Mouse (Mus musculus): ENCODE measurements around the gene 6430550D23Rik. TPM values are rescaled to one million over a fixed set of nuclear protein-coding genes. Genes with fewer than 3 reads are reported as not detected.

Gene 6430550D23Rik
- polyA plus RNA-seq, 1 experiment from 2014 or later: 2.4 TPM

- H3K9me3 ChIP-seq (ENCODE audit: control insufficient read depth, low read length): no peaks in the 10 kb centered on the region
- H3K36me3 ChIP-seq (ENCODE audit: control insufficient read depth, insufficient read depth): peaks cover 2% of the 10 kb centered on the region
- H3K4me3 ChIP-seq (replicated peaks; ENCODE audit: low read length): no peak overlapping the region
- H3K9ac ChIP-seq (replicated peaks; ENCODE audit: low read depth, low read length): no peak overlapping the region
- no peak overlapping the region for H3K27ac ChIP-seq (ENCODE audit: low read length)
- H3K4me2 ChIP-seq (ENCODE audit: low read length): no peak overlapping the region
- 94% methylated on average over 4 of the region's 4 CpGs for WGBS
- peaks cover 10% of the 10 kb centered on the region for H3K4me1 ChIP-seq (replicated peaks; ENCODE audit: control insufficient read depth, insufficient read depth, low read length)
- no peak for ATAC-seq
- H3K27me3 ChIP-seq (replicated peaks; ENCODE audit: control insufficient read depth, insufficient read depth, low read length): no peaks in the 10 kb centered on the region
Measured at GRCm38 (mm10) chr2:156005393-156005792, 2.4 kb downstream of the 6430550D23Rik start.

DNA sequence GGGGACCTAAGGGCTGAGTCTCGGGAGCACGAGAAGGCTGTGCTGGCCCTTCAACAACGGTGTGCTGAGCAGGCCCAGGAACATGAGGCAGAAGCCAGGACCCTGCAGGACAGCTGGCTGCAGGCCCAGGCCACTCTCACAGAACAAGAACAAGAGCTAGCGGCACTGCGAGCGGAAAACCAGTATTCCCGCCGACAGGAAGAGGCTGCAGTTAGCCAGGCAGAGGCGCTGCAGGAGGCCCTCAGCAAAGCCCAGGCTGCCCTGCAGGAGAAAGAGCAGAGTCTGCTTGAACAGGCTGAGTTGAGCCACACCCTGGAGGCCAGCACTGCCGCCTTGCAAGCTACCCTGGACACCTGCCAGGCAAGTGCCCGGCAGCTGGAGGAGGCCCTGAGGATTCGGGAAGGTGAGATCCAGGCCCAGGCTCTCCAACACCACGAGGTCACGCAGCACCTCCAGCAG, 15.9 kb downstream of the 6430550D23Rik start:
- 57% methylated on average over 14 of the region's 14 CpGs for WGBS
- Histone ChIP-seq H3K9ac (replicated peaks; ENCODE audit: low read depth, low read length) (no peak overlapping the region), H3K36me3 (ENCODE audit: control insufficient read depth, insufficient read depth) (peaks cover 58% of the 10 kb centered on the region), H3K27ac (ENCODE audit: low read length) (peak overlapping the region; percentile 10; the same call in 1 of the 2 replicates), H3K27me3 (replicated peaks; ENCODE audit: control insufficient read depth, insufficient read depth, low read length) (no peaks in the 10 kb centered on the region), H3K9me3 (ENCODE audit: control insufficient read depth, low read length) (no peaks in the 10 kb centered on the region), H3K4me1 (replicated peaks; ENCODE audit: control insufficient read depth, insufficient read depth, low read length) (no peaks in the 10 kb centered on the region), H3K4me2 (ENCODE audit: low read length) (no peak overlapping the region), H3K4me3 (replicated peaks; ENCODE audit: low read length) (no peak overlapping the region)
- ATAC-seq: no peak

- H3K36me3 ChIP-seq (ENCODE audit: control insufficient read depth, insufficient read depth): peaks cover 59% of the 10 kb centered on the region
- H3K27me3 ChIP-seq (replicated peaks; ENCODE audit: control insufficient read depth, insufficient read depth, low read length): no peaks in the 10 kb centered on the region
- H3K4me1 ChIP-seq (replicated peaks; ENCODE audit: control insufficient read depth, insufficient read depth, low read length): no peaks in the 10 kb centered on the region
- no peak overlapping the region for H3K27ac ChIP-seq (ENCODE audit: low read length)
- WGBS: 93% methylated on average over 10 of the region's 10 CpGs
- H3K4me3 ChIP-seq (replicated peaks; ENCODE audit: low read length): no peak overlapping the region
- no peak overlapping the region for H3K4me2 ChIP-seq (ENCODE audit: low read length)
- no peak for ATAC-seq
- H3K9ac ChIP-seq (replicated peaks; ENCODE audit: low read depth, low read length): no peak overlapping the region
- H3K9me3 ChIP-seq (ENCODE audit: control insufficient read depth, low read length): no peaks in the 10 kb centered on the region
Measured at GRCm38 (mm10) chr2:155991151-155991550, 16.6 kb downstream of the 6430550D23Rik start.

DNA sequence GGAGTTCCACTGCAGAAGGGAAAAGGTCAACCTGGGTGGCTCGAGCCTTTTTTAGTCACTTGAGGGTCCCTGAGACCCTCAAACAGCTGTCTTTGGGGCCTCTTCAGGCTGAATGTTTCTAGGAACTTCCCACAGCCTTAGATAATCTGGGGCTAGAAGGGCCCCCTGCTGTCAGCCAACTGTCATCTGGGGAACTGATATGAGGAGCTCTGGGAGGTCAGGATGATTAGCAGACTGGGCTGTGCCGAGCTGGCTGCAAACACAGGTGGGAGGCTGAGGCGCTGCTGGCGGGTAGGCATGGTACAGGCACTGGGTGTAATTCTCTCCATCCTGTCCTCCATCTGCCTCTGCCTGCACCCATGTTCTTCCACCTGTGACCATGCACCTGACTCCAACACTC, 18.7 kb downstream of the 6430550D23Rik start:
- H3K4me3 ChIP-seq (replicated peaks; ENCODE audit: low read length): no peak overlapping the region
- no peaks in the 10 kb centered on the region for H3K4me1 ChIP-seq (replicated peaks; ENCODE audit: control insufficient read depth, insufficient read depth, low read length)
- no peak overlapping the region for H3K4me2 ChIP-seq (ENCODE audit: low read length)
- no peaks in the 10 kb centered on the region for H3K27me3 ChIP-seq (replicated peaks; ENCODE audit: control insufficient read depth, insufficient read depth, low read length)
- 66% methylated on average over 4 of the region's 4 CpGs for WGBS
- H3K27ac ChIP-seq (ENCODE audit: low read length): no peak overlapping the region
- no peaks in the 10 kb centered on the region for H3K9me3 ChIP-seq (ENCODE audit: control insufficient read depth, low read length)
- ATAC-seq: no peak
- no peak overlapping the region for H3K9ac ChIP-seq (replicated peaks; ENCODE audit: low read depth, low read length)
- H3K36me3 ChIP-seq (ENCODE audit: control insufficient read depth, insufficient read depth): peaks cover 60% of the 10 kb centered on the region

- WGBS: 98% methylated on average over 6 of the region's 6 CpGs
- Histone ChIP-seq H3K9ac (replicated peaks; ENCODE audit: low read depth, low read length) (no peak overlapping the region), H3K36me3 (ENCODE audit: control insufficient read depth, insufficient read depth) (peaks cover 55% of the 10 kb centered on the region), H3K4me2 (ENCODE audit: low read length) (no peak overlapping the region), H3K4me3 (replicated peaks; ENCODE audit: low read length) (no peak overlapping the region), H3K9me3 (ENCODE audit: control insufficient read depth, low read length) (no peaks in the 10 kb centered on the region), H3K4me1 (replicated peaks; ENCODE audit: control insufficient read depth, insufficient read depth, low read length) (no peaks in the 10 kb centered on the region), H3K27me3 (replicated peaks; ENCODE audit: control insufficient read depth, insufficient read depth, low read length) (no peaks in the 10 kb centered on the region), H3K27ac (ENCODE audit: low read length) (no peak overlapping the region)
- no peak for ATAC-seq
Measured at GRCm38 (mm10) chr2:155987131-155987530, 20.6 kb downstream of the 6430550D23Rik start.

DNA sequence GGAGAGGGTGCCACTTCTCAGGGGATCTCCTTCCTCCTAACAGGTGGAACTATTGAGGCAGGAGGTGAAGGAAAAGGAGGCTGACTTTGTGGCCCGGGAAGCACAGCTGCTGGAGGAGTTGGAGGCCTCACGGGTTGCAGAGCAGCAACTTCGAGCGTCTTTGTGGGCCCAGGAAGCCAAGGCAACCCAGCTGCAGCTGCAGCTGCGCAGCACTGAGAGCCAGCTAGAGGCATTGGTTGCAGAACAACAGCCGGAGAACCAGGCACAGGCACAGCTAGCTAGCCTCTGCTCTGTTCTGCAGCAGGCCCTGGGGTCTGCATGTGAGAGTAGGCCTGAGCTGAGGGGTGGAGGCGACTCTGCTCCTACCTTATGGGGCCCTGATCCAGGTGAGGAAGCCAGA, 22.0 kb downstream of the 6430550D23Rik start:
- no peak overlapping the region for H3K27ac ChIP-seq (ENCODE audit: low read length)
- H3K9me3 ChIP-seq (ENCODE audit: control insufficient read depth, low read length): no peaks in the 10 kb centered on the region
- H3K4me1 ChIP-seq (replicated peaks; ENCODE audit: control insufficient read depth, insufficient read depth, low read length): no peaks in the 10 kb centered on the region
- H3K4me2 ChIP-seq (ENCODE audit: low read length): no peak overlapping the region
- WGBS: 85% methylated on average over 7 of the region's 7 CpGs
- no peaks in the 10 kb centered on the region for H3K27me3 ChIP-seq (replicated peaks; ENCODE audit: control insufficient read depth, insufficient read depth, low read length)
- no peak overlapping the region for H3K4me3 ChIP-seq (replicated peaks; ENCODE audit: low read length)
- H3K9ac ChIP-seq (replicated peaks; ENCODE audit: low read depth, low read length): no peak overlapping the region
- peaks cover 49% of the 10 kb centered on the region for H3K36me3 ChIP-seq (ENCODE audit: control insufficient read depth, insufficient read depth)
- no peak for ATAC-seq

DNA sequence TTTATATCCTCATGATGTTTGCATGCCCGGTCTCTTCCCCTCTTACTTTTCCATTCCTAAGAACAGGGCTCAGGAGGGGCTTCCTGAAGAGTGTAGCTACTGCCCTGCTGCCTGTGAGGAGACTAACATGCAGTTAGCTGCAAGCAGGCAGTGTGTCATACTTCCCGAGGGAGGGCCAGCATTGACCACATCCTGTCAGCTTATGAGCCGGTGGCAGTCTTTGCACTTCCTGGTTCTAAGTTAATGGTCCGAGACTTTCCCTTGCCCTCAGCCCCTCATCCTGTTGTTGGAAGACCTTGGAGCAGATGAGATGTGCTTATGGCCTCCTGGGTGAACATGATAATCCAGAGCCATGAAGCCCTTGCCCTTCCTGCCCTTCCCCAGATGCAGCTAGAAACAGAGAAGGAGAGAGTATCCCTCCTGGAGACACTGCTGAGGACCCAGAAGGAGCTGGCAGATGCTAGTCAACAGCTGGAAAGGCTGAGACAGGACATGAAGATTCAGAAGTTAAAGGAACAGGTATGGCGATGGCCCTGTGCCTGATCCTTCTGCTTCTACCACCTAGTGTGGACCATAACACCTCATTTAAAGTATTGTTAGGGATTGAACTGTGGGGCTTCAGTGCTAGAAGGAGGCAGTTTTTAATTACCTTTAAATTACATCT, 28.3 kb downstream of the 6430550D23Rik start:
- no peak overlapping the region for H3K9ac ChIP-seq (replicated peaks; ENCODE audit: low read depth, low read length)
- ATAC-seq: no peak
- 88% methylated on average over 5 of the region's 5 CpGs for WGBS
- no peaks in the 10 kb centered on the region for H3K9me3 ChIP-seq (ENCODE audit: control insufficient read depth, low read length)
- H3K36me3 ChIP-seq (ENCODE audit: control insufficient read depth, insufficient read depth): peaks cover 41% of the 10 kb centered on the region
- H3K4me1 ChIP-seq (replicated peaks; ENCODE audit: control insufficient read depth, insufficient read depth, low read length): no peaks in the 10 kb centered on the region
- no peak overlapping the region for H3K4me3 ChIP-seq (replicated peaks; ENCODE audit: low read length)
- no peaks in the 10 kb centered on the region for H3K27me3 ChIP-seq (replicated peaks; ENCODE audit: control insufficient read depth, insufficient read depth, low read length)
- H3K4me2 ChIP-seq (ENCODE audit: low read length): no peak overlapping the region
- no peak overlapping the region for H3K27ac ChIP-seq (ENCODE audit: low read length)

DNA sequence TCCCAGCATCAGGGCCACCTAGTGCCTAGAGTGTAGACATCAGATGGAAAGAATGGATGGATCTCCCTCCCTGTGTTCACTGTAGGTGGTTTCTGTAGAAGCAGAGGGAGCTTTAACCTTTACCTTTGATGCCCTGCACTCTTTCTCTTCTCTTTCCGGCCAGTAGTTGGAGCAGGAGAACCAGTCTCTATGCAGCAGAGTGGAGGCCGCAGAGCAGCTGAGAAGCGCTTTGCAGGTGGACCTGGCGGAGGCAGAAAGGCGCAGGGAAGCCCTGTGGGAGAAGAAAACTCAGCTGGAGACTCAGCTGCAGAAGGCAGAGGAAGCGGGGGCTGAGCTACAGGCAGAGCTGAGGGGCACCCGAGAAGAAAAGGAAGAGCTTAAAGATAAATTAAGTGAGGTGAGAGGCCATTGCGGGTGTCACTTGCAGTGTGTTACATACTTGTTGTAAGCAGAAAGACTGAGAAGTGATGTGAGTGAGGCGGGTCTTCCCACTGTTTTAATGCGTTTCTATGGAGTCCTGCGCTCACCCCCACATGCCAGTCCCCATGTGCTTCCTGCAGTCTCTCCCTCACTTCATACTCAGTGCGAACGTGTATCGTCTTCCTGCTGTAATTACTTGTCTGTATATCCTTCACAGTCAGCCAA, 33.6 kb downstream of the 6430550D23Rik start:
- no peak overlapping the region for H3K9ac ChIP-seq (replicated peaks; ENCODE audit: low read depth, low read length)
- H3K4me1 ChIP-seq (replicated peaks; ENCODE audit: control insufficient read depth, insufficient read depth, low read length): no peaks in the 10 kb centered on the region
- no peaks in the 10 kb centered on the region for H3K9me3 ChIP-seq (ENCODE audit: control insufficient read depth, low read length)
- no peak overlapping the region for H3K4me2 ChIP-seq (ENCODE audit: low read length)
- H3K27me3 ChIP-seq (replicated peaks; ENCODE audit: control insufficient read depth, insufficient read depth, low read length): no peaks in the 10 kb centered on the region
- no peak for ATAC-seq
- peaks cover 39% of the 10 kb centered on the region for H3K36me3 ChIP-seq (ENCODE audit: control insufficient read depth, insufficient read depth)
- no peak overlapping the region for H3K4me3 ChIP-seq (replicated peaks; ENCODE audit: low read length)
- 79% methylated on average over 14 of the region's 14 CpGs for WGBS
- no peak overlapping the region for H3K27ac ChIP-seq (ENCODE audit: low read length)

DNA sequence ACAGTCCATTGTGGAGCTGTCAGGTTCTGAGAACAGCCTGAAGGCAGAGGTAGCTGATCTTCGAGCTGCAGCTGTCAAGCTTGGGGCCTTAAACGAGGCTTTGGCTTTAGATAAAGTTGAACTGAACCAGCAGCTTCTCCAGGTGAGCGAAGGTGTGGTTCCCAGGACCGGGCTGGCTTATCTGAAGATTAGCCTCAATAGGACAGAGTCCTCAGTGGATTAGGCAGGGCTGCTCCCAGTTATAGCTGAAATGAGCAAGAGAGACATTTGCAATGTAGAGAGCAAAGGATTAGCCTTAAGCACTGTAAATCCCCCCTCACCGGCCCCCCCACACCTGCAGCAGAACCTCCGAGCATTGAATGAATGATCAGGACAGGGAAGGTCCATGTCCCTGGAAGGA, 34.4 kb downstream of the 6430550D23Rik start:
- no peaks in the 10 kb centered on the region for H3K27me3 ChIP-seq (replicated peaks; ENCODE audit: control insufficient read depth, insufficient read depth, low read length)
- 81% methylated on average over 6 of the region's 6 CpGs for WGBS
- no peaks in the 10 kb centered on the region for H3K4me1 ChIP-seq (replicated peaks; ENCODE audit: control insufficient read depth, insufficient read depth, low read length)
- H3K4me3 ChIP-seq (replicated peaks; ENCODE audit: low read length): no peak overlapping the region
- no peak overlapping the region for H3K4me2 ChIP-seq (ENCODE audit: low read length)
- ATAC-seq: no peak
- peaks cover 45% of the 10 kb centered on the region for H3K36me3 ChIP-seq (ENCODE audit: control insufficient read depth, insufficient read depth)
- H3K27ac ChIP-seq (ENCODE audit: low read length): no peak overlapping the region
- H3K9me3 ChIP-seq (ENCODE audit: control insufficient read depth, low read length): no peaks in the 10 kb centered on the region
- H3K9ac ChIP-seq (replicated peaks; ENCODE audit: low read depth, low read length): no peak overlapping the region
